Mouse (Mus musculus) stomach, postnatal 0 days (tissue): ENCODE measurements around the gene Kcnn3.

Experiments
- CTCF ChIP-seq: IDR thresholded peaks from 2 replicates; pipeline ENCODE4 v1.5.1; 2016; ENCODE audit warnings: antibody characterized with exemption, low read depth, mild to moderate bottlenecking, moderate library complexity
- EP300 ChIP-seq: optimal IDR thresholded peaks from 2 replicates; pipeline ENCODE3; 2016; ENCODE audit warnings: antibody characterized with exemption

GRCm38 (mm10) chr3:89511400-89511799, 8.6 kb upstream of the Kcnn3 start:
- TF ChIP-seq CTCF (no peak), EP300 (no peak)
